7 mouse cellular contexts compared by ENCODE assay signal in the genomic region with DNA sequence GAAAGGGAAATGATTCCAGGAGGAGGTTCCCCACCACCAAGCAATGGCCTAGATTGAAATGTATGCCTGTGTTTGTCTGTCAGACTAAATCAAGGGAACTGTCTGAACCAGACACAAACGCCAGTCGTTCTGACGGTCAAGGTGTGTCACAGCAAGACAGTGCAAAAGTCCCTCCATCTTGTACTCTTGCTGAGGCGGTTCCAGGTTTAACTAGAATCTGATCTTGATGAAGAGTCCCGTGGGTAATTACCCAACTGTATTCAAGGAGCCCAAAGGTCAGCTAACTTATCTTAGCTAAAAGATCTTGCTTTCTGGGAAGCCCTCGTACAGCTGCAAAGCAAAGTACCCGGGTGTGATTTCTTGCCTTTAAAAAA. TPM values are rescaled to one million over a fixed set of nuclear protein-coding genes. Genes with fewer than 3 reads are reported as not detected.
DNase-seq lines count a peak whose midpoint lies in the region; ATAC-seq lines count a peak whose summit lies in the region.

No protein-coding gene starts in this region.

- ATAC-seq in lung, embryonic 16.5 days (ENCODE audit: low read depth): no peak
- ATAC-seq in erythroid progenitor cell, adult 5-6 weeks (replicated peaks; ENCODE audit: low FRiP score, poor library complexity, severe bottlenecking): 0 out of 2 replicates have a peak, but pooled peaks have one; percentile 21
- 0 out of 2 replicates have a peak, but pooled peaks have one; percentile 2 for ATAC-seq in limb, embryonic 13.5 days (ENCODE audit: low FRiP score, low read depth)
- no peak for ATAC-seq in stomach, embryonic 15.5 days (ENCODE audit: insufficient read depth, low FRiP score, low read depth)

- H3K36me3 ChIP-seq in lung, embryonic 16.5 days (ENCODE audit: control insufficient read depth, insufficient read depth, low read length): peaks cover 23% of the 10 kb centered on the region
- H3K36me3 ChIP-seq in limb, embryonic 13.5 days: peaks cover 35% of the 10 kb centered on the region
- H3K36me3 ChIP-seq in stomach, embryonic 15.5 days: peaks cover 20% of the 10 kb centered on the region

- H3K4me2 ChIP-seq in lung, embryonic 16.5 days (ENCODE audit: low read depth, low read length): peak overlapping the region; percentile 80
- peak overlapping the region; percentile 90 for H3K4me2 ChIP-seq in limb, embryonic 13.5 days (replicated peaks)
- H3K4me2 ChIP-seq in stomach, embryonic 15.5 days: peak overlapping the region; percentile 93

- H3K9ac ChIP-seq in lung, embryonic 16.5 days (ENCODE audit: low read length): peak overlapping the region; percentile 93
- peak overlapping the region; percentile 88 for H3K9ac ChIP-seq in limb, embryonic 13.5 days
- H3K9ac ChIP-seq in stomach, embryonic 15.5 days: 0 out of 2 replicates have a peak overlapping the region, but pooled peaks have one; percentile 63

- WGBS in lung, embryonic 16.5 days: 74% methylated on average over 7 of the region's 7 CpGs
- WGBS in limb, embryonic 13.5 days: 80% methylated on average over 7 of the region's 7 CpGs
- 80% methylated on average over 7 of the region's 7 CpGs for WGBS in stomach, embryonic 15.5 days

- peaks cover 8% of the 10 kb centered on the region for H3K4me1 ChIP-seq in lung, embryonic 16.5 days (replicated peaks; ENCODE audit: control insufficient read depth, insufficient read depth, low read length)
- peaks cover 10% of the 10 kb centered on the region; the same call in 1 of the 2 replicates for H3K4me1 ChIP-seq in limb, embryonic 13.5 days
- 0 out of 2 replicates have a peak, but pooled peaks cover 3% of the 10 kb centered on the region for H3K4me1 ChIP-seq in stomach, embryonic 15.5 days

- no peak for DNase-seq in lung, postnatal 10 days
- no peak for DNase-seq in frontal cortex, postnatal 36 days (ENCODE audit: low spot score in 2 of 2)
- DNase-seq in gastrocnemius, adult 8-10 months (ENCODE audit: low spot score in 2 of 2): no peak

- H3K4me3 ChIP-seq in lung, embryonic 16.5 days (ENCODE audit: low read length): peak overlapping the region; percentile 70
- H3K4me3 ChIP-seq in limb, embryonic 13.5 days: peak overlapping the region; percentile 80
- peak overlapping the region; percentile 72 for H3K4me3 ChIP-seq in stomach, embryonic 15.5 days (replicated peaks)

- H3K27me3 ChIP-seq in lung, embryonic 16.5 days (ENCODE audit: control insufficient read depth, insufficient read depth, low read depth, low read length): no peaks in the 10 kb centered on the region
- H3K27me3 ChIP-seq in limb, embryonic 13.5 days: no peaks in the 10 kb centered on the region
- no peaks in the 10 kb centered on the region for H3K27me3 ChIP-seq in stomach, embryonic 15.5 days (replicated peaks)

- H3K27ac ChIP-seq in lung, embryonic 16.5 days (ENCODE audit: low read length): peak overlapping the region; percentile 41; the same call in 1 of the 2 replicates
- H3K27ac ChIP-seq in limb, embryonic 13.5 days: peak overlapping the region; percentile 63; the same call in 1 of the 2 replicates
- no peak overlapping the region for H3K27ac ChIP-seq in stomach, embryonic 15.5 days

- H3K9me3 ChIP-seq in lung, embryonic 16.5 days (ENCODE audit: control insufficient read depth, low read length): peaks cover 10% of the 10 kb centered on the region
- peaks cover 17% of the 10 kb centered on the region for H3K9me3 ChIP-seq in limb, embryonic 13.5 days
- peaks cover 6% of the 10 kb centered on the region; the same call in 1 of the 2 replicates for H3K9me3 ChIP-seq in stomach, embryonic 15.5 days

RNA-seq across cellular contexts. Expression of a gene that starts 0.5 kb away (rescaled TPM):
- 31.2 and 32.3 TPM in 2 replicates for polyA plus RNA-seq in lung, embryonic 16.5 days (2015; fragmentation: Nextera tagmentation; extraction: Ambion mirVana)
- 2.1 and 7.6 TPM in 2 replicates for total RNA-seq in erythroid progenitor cell, adult 5-6 weeks (2015; ENCODE audit: low replicate concordance)
- total RNA-seq in erythroid progenitor cell, adult 5-6 weeks (2017; ENCODE audit: low replicate concordance): 3.1 and 7.1 TPM in 2 replicates
- polyA plus RNA-seq in limb, embryonic 13.5 days (2015; fragmentation: Nextera tagmentation; extraction: Ambion mirVana): 22.8 and 24.6 TPM in 2 replicates
- 34.6 and 35.0 TPM in 2 replicates for polyA plus RNA-seq in stomach, embryonic 15.5 days (2015; fragmentation: Nextera tagmentation; extraction: Ambion mirVana)
- total RNA-seq in gastrocnemius, adult 8-10 months (2022): 1 to 10 TPM; 6.3 to 7.7 (median 7.3) TPM

RNA-seq across cellular contexts. Expression of a gene that starts 16.5 kb away (rescaled TPM):
- 27.0 and 28.6 TPM in 2 replicates for polyA plus RNA-seq in lung, embryonic 16.5 days (2015; fragmentation: Nextera tagmentation; extraction: Ambion mirVana)
- total RNA-seq in erythroid progenitor cell, adult 5-6 weeks (2015; ENCODE audit: low replicate concordance): 38.1 and 42.2 TPM in 2 replicates
- total RNA-seq in erythroid progenitor cell, adult 5-6 weeks (2017; ENCODE audit: low replicate concordance): 23.9 and 31.6 TPM in 2 replicates
- 25.2 and 27.5 TPM in 2 replicates for polyA plus RNA-seq in limb, embryonic 13.5 days (2015; fragmentation: Nextera tagmentation; extraction: Ambion mirVana)
- polyA plus RNA-seq in stomach, embryonic 15.5 days (2015; fragmentation: Nextera tagmentation; extraction: Ambion mirVana): 23.8 and 24.3 TPM in 2 replicates
- total RNA-seq in gastrocnemius, adult 8-10 months (2022): 1 to 10 TPM; 5.7 to 7.8 (median 6.4) TPM

RNA-seq across cellular contexts. Expression of a gene that starts 17.6 kb away (rescaled TPM):
- polyA plus RNA-seq in lung, embryonic 16.5 days (2015; fragmentation: Nextera tagmentation; extraction: Ambion mirVana): 1,519 and 1,646 TPM in 2 replicates
- 489 and 576 TPM in 2 replicates for total RNA-seq in erythroid progenitor cell, adult 5-6 weeks (2015; ENCODE audit: low replicate concordance)
- 788 and 801 TPM in 2 replicates for total RNA-seq in erythroid progenitor cell, adult 5-6 weeks (2017; ENCODE audit: low replicate concordance)
- 1,793 and 1,850 TPM in 2 replicates for polyA plus RNA-seq in limb, embryonic 13.5 days (2015; fragmentation: Nextera tagmentation; extraction: Ambion mirVana)
- polyA plus RNA-seq in stomach, embryonic 15.5 days (2015; fragmentation: Nextera tagmentation; extraction: Ambion mirVana): 1,284 and 1,390 TPM in 2 replicates
- total RNA-seq in gastrocnemius, adult 8-10 months (2022): 100 to 1,000 TPM; 203 to 256 (median 231) TPM

RNA-seq across cellular contexts. Expression of a gene that starts 26.6 kb away (rescaled TPM):
- 1.4 and 1.6 TPM in 2 replicates for polyA plus RNA-seq in lung, embryonic 16.5 days (2015; fragmentation: Nextera tagmentation; extraction: Ambion mirVana)
- total RNA-seq in erythroid progenitor cell, adult 5-6 weeks (2015; ENCODE audit: low replicate concordance): not detected in 2 replicates
- not detected in 2 replicates for total RNA-seq in erythroid progenitor cell, adult 5-6 weeks (2017; ENCODE audit: low replicate concordance)
- 0.70 and 1.1 TPM in 2 replicates for polyA plus RNA-seq in limb, embryonic 13.5 days (2015; fragmentation: Nextera tagmentation; extraction: Ambion mirVana)
- 0.32 and 0.49 TPM in 2 replicates for polyA plus RNA-seq in stomach, embryonic 15.5 days (2015; fragmentation: Nextera tagmentation; extraction: Ambion mirVana)
- under 1 TPM in 2 of 4 experiments, not detected in 2; 0.05 to 0.15 TPM for total RNA-seq in gastrocnemius, adult 8-10 months (2022)

Comparison
In these comparisons a context has a peak if more than half of its experiments do, and no peak if none do; other contexts are left out.
1. ATAC-seq: peak in erythroid progenitor cell, adult 5-6 weeks (single experiment) and limb, embryonic 13.5 days (single experiment); none in lung, embryonic 16.5 days (single experiment) and stomach, embryonic 15.5 days (single experiment).
2. Peak in every context shown above with its lines, with median percentiles within 50 percentile points of each other: H3K4me2 ChIP-seq, H3K4me3 ChIP-seq and H3K9ac ChIP-seq.